Mouse (Mus musculus) intestine, postnatal 0 days (tissue): Measurements from ENCODE around the gene Zc3h7a. TPM values are rescaled to one million over a fixed set of nuclear protein-coding genes. Genes with fewer than 3 reads are reported as not detected.
A peak's percentile ranks its signal among the peaks of the same experiment; 100 is the strongest.

Source experiments
- ATAC-seq: fragments of 200-750 bp; cut with Nextera tagmentation; 2 replicates; pipeline ENCODE4 v1.8.0; 2017; ENCODE audit warnings: mild to moderate bottlenecking, moderate TSS enrichment, moderate library complexity
- H3K27ac ChIP-seq: fragments of 300-500 bp; sonication (generic); 2 replicates; pipeline ENCODE4 v1.5.1; 2014; ENCODE audit warnings: mild to moderate bottlenecking, low read depth, low read length, moderate library complexity
- H3K27me3 ChIP-seq: fragments of 300-500 bp; sonication (generic); replicated peaks from 2 replicates; pipeline ENCODE4 v1.6.1; 2014; ENCODE audit warnings: low read length, mixed read lengths; ENCODE audit not compliant: control insufficient read depth, insufficient read depth
- H3K36me3 ChIP-seq: fragments of 300-500 bp; sonication (generic); 2 replicates; pipeline ENCODE4 v1.6.1; 2014; ENCODE audit warnings: mild to moderate bottlenecking, moderate library complexity; ENCODE audit not compliant: control insufficient read depth, insufficient read depth
- H3K4me1 ChIP-seq: fragments of 300-500 bp; sonication (generic); replicated peaks from 2 replicates; pipeline ENCODE4 v1.6.1; 2014; ENCODE audit warnings: antibody characterized with exemption, low read length, mixed read lengths; ENCODE audit not compliant: control insufficient read depth, insufficient read depth
- H3K4me2 ChIP-seq: fragments of 300-500 bp; sonication (generic); replicated peaks from 2 replicates; pipeline ENCODE4 v1.6.1; 2014; ENCODE audit warnings: low read depth, mild to moderate bottlenecking, moderate library complexity
- H3K4me3 ChIP-seq: fragments of 300-500 bp; sonication (generic); 2 replicates; pipeline ENCODE4 v1.5.1; 2014; ENCODE audit warnings: low read depth, low read length
- H3K9ac ChIP-seq: fragments of 300-500 bp; sonication (generic); 2 replicates; pipeline ENCODE4 v1.6.1; 2014; ENCODE audit warnings: mild to moderate bottlenecking, low read depth, low read length
- H3K9me3 ChIP-seq: fragments of 300-500 bp; sonication (generic); 2 replicates; pipeline ENCODE4 v1.6.1; 2016; ENCODE audit warnings: mixed run types; ENCODE audit not compliant: control insufficient read depth
- CTCF ChIP-seq: sonication (generic); IDR thresholded peaks from 2 replicates; pipeline ENCODE4 v1.5.1; 2016; ENCODE audit warnings: low read depth, mild to moderate bottlenecking, control low read depth, antibody characterized with exemption, moderate library complexity
- WGBS: fragments of 180-500 bp; shearing (Covaris S2); extraction: QIAGEN DNeasy Blood & Tissue Kit; methylation state at CpG from one replicate; pipeline ENCODE4 v1.1.7; 2014; 5-methylcytosine and 5-hydroxymethylcytosine counted together
- polyA plus RNA-seq: library from polyadenylated mRNA; unstranded; fragments of >200 nt; fragmentation: Nextera tagmentation; extraction: Ambion mirVana; gene quantifications from 2 replicates; pipeline ENCODE4 v1.2.1, GENCODE M21; 2015

Zc3h7a gene
- polyA plus RNA-seq, 1 experiment from 2014 or later = 32.4 TPM

DNA sequence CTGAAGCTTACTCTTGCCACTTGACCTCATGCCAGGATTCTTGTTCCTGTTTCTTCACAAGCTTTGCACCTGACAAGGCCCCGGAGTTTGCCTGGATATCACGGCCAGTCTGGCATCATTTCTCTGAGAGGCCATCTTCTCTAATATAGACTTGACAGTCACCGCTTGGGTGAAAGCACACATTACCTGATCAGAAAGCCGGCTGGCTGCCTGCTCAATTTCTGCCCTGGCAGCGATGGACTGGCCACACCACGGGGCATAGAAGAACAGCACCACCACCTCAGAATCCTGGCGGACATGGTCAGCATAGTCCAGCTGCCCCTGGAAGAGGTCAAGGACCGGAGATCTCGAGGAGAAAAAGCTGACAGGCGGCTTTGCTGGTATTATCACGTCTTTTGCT lies 47.9 kb downstream of the Zc3h7a start:
- H3K4me3 ChIP-seq = no peak overlapping the region
- H3K9ac ChIP-seq = no peak overlapping the region
- TF ChIP-seq CTCF = no peak
- no peaks in the 10 kb centered on the region for H3K27me3 ChIP-seq
- no peaks in the 10 kb centered on the region for H3K9me3 ChIP-seq
- H3K36me3 ChIP-seq = peaks cover 25% of the 10 kb centered on the region
- no peak overlapping the region for H3K4me2 ChIP-seq
- H3K27ac ChIP-seq = no peak overlapping the region
- no peaks in the 10 kb centered on the region for H3K4me1 ChIP-seq
- no peak for ATAC-seq
- WGBS = 92% methylated on average over 11 of the region's 11 CpGs

DNA sequence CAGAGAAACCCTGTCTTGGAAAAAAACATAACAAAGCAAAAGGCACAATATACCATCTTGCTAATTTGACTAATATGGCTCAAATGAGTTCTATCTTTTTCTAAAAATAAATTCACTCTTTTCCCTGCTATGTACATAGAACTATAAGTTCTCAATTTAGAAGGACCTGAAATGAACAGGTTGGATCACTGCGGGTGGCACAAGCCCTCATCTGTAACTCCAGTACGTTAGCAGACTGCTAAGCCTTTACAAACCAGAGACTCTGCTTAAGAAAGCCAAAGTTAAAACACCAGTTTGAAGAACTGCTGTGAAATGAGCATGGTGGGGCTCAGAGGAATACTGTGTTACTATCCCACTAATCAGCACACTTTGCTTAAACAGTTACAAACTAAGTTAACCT lies 50.8 kb downstream of the Zc3h7a start:
- H3K4me3 ChIP-seq = no peak overlapping the region
- H3K27me3 ChIP-seq = no peaks in the 10 kb centered on the region
- no peak overlapping the region for H3K9ac ChIP-seq
- H3K4me1 ChIP-seq = no peaks in the 10 kb centered on the region
- no peak overlapping the region for H3K27ac ChIP-seq
- no peaks in the 10 kb centered on the region for H3K9me3 ChIP-seq
- peaks cover 44% of the 10 kb centered on the region for H3K36me3 ChIP-seq
- WGBS = 92% methylated on average over 2 of the region's 2 CpGs
- no peak for TF ChIP-seq CTCF
- ATAC-seq = no peak
- no peak overlapping the region for H3K4me2 ChIP-seq

DNA sequence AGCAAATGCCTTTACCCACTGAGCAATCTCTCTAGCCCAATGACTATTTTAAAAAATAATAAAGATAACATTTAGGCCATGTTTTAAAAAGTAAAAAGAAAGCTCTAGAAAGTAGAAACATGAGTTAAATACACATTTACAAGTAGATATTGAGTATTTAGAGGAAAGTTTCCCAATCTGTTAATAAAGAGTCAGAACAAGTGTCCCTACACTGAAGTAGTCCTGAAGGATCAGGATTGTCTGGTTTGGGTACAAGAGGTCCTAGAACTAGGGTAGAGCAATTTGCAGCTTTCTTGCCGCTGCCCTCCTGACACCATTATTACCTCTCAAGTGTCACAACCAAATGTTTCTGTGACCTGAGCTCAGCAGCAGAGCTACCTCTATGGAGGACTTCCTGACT lies 52.1 kb downstream of the Zc3h7a start:
- Histone ChIP-seq H3K36me3 (peaks cover 48% of the 10 kb centered on the region), H3K4me2 (no peak overlapping the region), H3K9me3 (no peaks in the 10 kb centered on the region), H3K4me1 (no peaks in the 10 kb centered on the region), H3K9ac (no peak overlapping the region), H3K27me3 (no peaks in the 10 kb centered on the region), H3K4me3 (no peak overlapping the region), H3K27ac (no peak overlapping the region)
- 85% methylated on average over 1 of the region's 1 CpGs for WGBS
- ATAC-seq = no peak
- no peak for TF ChIP-seq CTCF

DNA sequence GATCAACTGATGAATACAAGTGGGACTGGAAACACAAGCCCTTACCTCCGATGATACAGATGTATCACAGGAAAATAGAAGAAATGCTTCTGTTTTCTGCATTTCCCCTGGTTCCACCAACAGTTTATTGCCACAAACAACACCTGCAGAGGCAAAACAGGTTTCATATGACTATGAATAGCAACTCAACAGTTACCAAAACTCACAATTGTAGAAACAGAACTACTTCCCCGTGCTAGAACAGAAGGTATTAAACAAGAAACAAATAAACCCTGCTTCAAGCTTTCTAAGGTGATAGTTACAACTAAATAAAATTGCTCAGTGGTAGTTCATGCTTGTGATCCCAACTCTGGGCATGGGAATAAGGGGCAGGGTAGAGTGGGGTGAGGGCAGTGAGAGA lies 53.6 kb downstream of the Zc3h7a start:
- 90% methylated on average over 2 of the region's 2 CpGs for WGBS

DNA sequence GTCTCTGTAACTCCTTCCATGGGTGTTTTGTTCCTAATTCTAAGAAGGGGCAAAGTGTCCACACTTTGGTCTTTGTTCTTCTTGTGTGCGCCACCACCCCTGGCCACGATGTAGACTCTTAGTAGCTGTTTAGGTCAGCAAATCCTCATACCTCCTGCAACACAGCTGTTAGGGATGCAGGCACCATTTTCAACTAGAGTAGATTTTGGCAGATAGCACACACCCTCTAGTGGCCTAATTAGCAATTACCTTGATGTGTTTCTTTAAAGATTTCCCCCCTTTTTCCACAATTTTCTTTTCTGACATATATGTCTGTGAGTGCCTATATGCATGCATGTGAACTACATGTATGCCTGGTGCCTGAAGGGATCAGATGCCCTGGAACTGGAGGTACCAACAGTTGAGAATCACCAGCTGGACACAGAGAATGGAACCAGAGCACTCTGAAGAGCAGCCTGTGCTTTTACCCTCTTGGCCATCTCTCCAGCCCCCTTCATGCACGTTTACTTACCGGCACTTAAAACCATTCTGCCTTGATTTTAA lies 66.9 kb downstream of the Zc3h7a start:
- ATAC-seq = no peak
- Histone ChIP-seq H3K27me3 (no peaks in the 10 kb centered on the region), H3K9ac (no peak overlapping the region), H3K27ac (no peak overlapping the region), H3K4me2 (no peak overlapping the region), H3K36me3 (peaks cover 31% of the 10 kb centered on the region), H3K9me3 (no peaks in the 10 kb centered on the region), H3K4me1 (no peaks in the 10 kb centered on the region), H3K4me3 (no peak overlapping the region)
- peak; percentile 78 for TF ChIP-seq CTCF
- WGBS = 59% methylated on average over 4 of the region's 4 CpGs

More for the DNA sequence above, 53.6 kb downstream of the Zc3h7a start:
- H3K4me1 ChIP-seq = no peaks in the 10 kb centered on the region
- peaks cover 40% of the 10 kb centered on the region for H3K36me3 ChIP-seq
- H3K9me3 ChIP-seq = no peaks in the 10 kb centered on the region
- no peak overlapping the region for H3K27ac ChIP-seq
- no peak for TF ChIP-seq CTCF
- no peak overlapping the region for H3K9ac ChIP-seq
- H3K27me3 ChIP-seq = no peaks in the 10 kb centered on the region
- no peak overlapping the region for H3K4me3 ChIP-seq
- ATAC-seq = no peak
- H3K4me2 ChIP-seq = no peak overlapping the region

DNA sequence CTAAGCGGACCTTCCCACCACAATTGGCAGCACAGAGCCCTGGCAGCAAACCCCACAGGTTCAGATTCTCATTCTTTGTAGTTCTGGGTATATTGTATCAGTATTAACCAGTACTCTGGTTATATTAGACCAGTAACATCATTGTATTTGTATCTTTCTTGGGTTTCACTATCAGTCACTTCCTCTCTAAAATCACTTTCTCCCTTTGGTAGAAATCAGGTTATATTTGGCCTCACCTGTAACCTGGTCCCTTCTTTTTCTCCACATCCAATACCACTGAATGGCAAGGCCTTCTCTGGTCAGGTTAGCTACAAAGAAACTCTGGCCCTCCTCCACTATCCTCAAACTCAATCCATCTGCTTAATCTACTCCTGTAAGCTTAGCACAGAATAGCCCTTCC lies 71.3 kb downstream of the Zc3h7a start:
- no peak overlapping the region for H3K27ac ChIP-seq
- no peak overlapping the region for H3K4me3 ChIP-seq
- no peaks in the 10 kb centered on the region for H3K27me3 ChIP-seq
- no peak overlapping the region for H3K9ac ChIP-seq
- no peak for ATAC-seq
- no peak overlapping the region for H3K4me2 ChIP-seq
- 84% methylated on average over 1 of the region's 1 CpGs for WGBS
- no peaks in the 10 kb centered on the region for H3K4me1 ChIP-seq
- H3K9me3 ChIP-seq = no peaks in the 10 kb centered on the region
- TF ChIP-seq CTCF = no peak
- peaks cover 47% of the 10 kb centered on the region for H3K36me3 ChIP-seq

DNA sequence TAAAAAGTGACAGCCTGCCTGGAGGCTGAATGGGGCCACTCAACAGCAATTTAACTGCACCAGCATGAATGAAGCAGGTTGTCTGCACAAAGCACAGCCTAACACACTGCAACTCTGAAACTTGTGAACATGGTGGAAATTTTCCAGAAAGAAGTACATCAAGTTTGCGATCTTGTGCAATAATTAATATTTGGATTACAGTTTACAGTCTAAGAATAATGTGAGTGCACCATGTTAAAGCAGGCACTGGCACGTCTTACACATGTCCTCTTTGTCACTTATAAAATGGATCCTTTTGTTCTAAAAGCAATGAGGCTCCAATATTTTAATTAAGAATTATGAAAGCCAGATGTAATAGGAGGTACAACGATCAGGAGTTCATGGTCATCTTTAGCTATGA lies 78.9 kb downstream of the Zc3h7a start:
- WGBS = 89% methylated on average over 3 of the region's 3 CpGs
- H3K36me3 ChIP-seq = peaks cover 37% of the 10 kb centered on the region
- H3K27me3 ChIP-seq = no peaks in the 10 kb centered on the region

More for the DNA sequence above, 78.9 kb downstream of the Zc3h7a start:
- H3K9me3 ChIP-seq = no peaks in the 10 kb centered on the region
- no peak overlapping the region for H3K9ac ChIP-seq
- H3K4me1 ChIP-seq = no peaks in the 10 kb centered on the region
- ATAC-seq = no peak
- TF ChIP-seq CTCF = no peak
- no peak overlapping the region for H3K27ac ChIP-seq
- no peak overlapping the region for H3K4me3 ChIP-seq
- no peak overlapping the region for H3K4me2 ChIP-seq
